Mouse (Mus musculus) spleen, adult 12 weeks (tissue): ENCODE results near the gene Nlgn1.

Source experiments
- DNase-seq: peaks from one replicate; pipeline ENCODE4 v3.0.0; 2022; ENCODE audit warnings: low spot score

Nlgn1 gene

DNA sequence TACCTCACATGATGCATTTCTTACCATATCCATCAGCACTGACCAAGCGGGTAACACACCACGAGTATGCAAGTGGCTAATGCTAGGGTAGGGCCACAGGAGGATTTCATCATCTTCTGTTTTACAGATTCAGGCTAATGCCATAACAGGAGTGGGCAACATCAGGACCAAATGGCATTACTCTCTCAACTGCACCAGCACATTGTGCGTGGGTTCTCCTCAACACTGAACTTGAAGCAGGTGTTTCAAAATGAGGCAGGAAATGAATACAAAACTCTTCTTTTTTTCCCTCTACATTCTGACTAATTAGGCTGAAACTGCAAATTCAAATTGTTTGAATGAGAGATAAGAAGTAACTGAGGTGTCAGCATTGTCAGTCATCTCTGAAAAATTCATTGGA is 518.9 kb downstream of the Nlgn1 start:
- DNase-seq, result no peak

DNA sequence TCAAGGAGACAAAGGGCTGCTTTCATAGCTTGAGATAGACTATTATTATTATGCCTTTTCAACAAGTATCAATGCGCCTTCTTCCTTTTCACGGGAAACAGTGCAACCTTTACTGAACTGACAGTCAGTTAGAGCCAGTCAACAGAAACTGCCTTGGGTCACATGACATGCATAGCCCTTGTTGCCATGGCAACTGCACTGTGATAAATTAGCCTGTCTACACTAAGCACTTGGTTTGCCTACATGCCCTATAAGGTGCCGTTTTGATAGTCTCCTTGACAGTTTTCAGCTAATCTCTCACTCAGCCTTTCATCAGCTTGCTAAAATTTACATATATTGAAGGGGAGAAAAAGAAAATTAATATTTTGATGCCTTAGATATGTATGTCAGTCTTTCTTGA is 524.7 kb downstream of the Nlgn1 start:
- DNase-seq, result no peak

DNA sequence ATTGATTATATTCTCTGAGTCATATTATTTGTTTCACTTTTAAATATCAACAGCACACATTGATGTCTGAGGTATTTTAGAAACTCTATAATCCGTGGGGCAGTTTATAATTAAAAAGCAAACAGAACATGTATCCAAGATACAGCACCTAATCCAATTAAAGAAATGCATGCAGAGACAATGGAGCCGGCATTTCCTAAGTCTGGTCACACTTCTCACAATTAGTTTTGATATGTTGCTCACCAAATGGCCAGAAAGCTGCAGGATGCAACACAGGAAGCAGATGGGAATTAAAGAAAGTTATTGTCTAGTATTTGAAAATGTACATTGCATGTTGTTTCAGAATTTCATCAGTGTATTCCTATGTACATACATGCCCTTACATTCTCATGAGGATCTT is 550.6 kb downstream of the Nlgn1 start:
- no peak for DNase-seq

DNA sequence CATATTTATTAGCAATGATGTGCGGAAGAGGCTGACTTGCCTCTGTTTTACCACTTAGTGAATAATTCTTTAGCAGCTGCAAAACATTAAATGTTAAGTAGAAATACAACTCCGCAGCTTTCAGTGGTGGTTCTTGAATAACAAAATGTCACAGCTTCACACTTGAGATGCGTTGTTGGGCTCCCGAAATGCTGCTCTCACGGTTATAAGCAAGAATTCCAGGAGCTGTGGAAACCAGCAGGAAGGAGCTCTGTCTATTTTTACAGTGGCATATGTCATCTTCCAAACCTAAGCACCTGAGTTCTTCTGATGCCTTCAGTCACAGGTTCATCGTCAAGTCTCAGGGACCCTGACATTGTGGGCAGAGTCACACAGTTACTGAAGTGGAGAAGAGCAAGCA is 556.8 kb downstream of the Nlgn1 start:
- no peak for DNase-seq

DNA sequence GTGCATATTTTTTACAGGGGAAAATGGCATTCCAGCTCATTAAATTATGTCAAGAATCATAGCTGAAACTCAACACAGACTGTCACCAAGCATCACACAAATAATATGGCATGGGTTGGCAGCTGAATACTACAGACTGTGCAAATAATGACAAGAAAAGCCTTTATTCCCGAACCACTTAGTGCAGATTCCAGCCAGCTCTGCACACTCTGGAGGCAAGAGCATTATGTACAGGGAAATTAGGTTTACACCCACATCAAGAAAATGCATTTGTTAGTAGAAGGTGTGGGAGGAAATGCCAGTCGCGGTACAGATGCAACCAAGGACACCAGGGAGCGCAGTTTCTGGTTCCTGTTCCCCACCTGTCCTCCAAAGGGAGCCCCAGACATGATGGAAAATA is 558.4 kb downstream of the Nlgn1 start:
- DNase-seq, result no peak

DNA sequence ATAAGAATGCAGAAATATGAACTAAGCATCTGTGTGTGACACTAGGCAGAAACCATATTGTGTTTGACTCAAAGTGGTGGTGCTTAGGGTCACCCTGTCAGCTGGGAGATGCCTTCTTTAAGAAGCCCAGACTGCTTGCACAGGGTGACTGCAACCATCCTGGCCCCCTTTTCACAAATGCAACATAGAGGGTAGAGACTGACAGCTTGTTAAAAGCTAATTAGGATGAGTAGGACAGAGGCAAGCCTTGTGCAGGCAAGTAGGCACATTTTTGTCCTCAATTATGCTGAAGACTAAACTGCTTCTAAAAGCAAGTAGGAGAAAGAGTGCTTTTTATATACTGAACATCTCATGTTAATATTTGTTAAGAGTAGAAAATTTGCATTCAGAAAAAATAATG is 558.8 kb downstream of the Nlgn1 start:
- DNase-seq, result no peak

DNA sequence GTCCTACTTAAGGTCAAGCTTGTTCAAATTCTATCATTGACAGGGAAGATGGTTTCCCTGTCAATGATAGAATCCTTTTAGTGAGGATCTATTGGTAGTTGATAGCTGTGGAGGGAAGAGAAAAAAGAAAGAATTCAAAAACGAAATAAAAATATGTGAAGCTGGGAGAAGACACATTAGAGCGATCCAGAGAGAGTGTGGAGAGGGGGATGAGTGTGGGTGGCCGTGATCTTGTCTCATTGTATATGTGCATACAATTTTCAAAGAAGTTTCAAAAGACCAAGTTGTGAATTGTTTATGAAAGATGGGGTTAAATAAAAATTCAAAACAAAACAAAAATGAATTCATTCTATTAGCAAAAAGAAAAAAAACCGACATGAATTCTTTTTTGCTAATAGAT is 568.6 kb downstream of the Nlgn1 start:
- DNase-seq, result no peak

DNA sequence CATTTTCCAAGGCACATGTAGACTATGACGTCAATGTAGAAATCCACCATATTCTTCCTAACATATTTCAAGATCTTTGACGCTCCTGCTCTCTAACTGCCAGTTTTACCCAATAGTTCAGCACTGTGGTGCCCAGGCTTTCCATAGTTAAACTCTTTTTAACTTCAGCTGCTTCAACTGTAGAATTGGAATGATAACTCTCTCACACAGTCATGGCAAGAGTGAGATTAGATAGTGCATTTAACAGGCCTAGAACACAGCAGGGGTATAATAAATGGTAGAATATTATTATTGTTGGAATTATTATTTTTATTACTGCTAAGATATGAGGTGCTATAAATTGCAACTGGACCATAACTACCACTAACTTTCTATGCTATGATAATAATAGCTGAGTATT is 574.4 kb downstream of the Nlgn1 start:
- DNase-seq, result no peak

DNA sequence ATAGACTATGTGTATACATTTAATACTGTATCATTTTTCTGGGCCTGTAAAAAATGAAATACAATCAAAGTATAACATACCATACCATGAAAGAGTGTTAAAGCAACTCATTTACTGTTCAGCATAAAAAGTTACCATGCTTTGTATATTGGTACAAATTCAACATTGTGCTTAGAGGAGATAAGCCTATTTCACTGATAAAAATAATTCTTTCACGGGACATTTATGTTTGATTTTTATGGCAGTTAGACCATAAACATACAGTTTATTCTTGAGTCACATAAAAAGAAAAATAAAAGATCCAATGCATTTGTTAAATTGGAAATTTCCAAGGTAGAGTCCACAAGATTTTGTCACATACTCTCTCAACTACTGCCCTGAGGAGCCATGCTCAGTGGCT is 608.1 kb downstream of the Nlgn1 start:
- no peak for DNase-seq

DNA sequence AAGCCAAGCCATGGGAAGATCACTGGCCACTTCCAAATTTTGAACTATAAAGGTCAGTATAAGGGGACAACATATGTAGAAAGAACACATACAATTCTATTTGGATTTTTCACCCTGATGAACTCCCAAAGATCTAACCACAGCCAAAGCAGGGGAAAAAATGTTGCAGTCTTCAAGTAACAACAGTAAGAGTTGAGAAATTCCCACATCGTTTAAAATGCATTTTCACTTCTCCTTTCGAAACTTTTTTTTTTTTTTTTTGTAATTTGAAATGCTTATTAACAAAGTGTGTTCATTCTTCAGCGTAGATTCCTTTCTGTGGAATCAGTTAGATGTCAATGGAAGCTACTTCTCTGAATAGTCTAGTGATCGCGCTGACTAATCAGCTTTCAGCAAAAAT is 610.8 kb downstream of the Nlgn1 start:
- no peak for DNase-seq

DNA sequence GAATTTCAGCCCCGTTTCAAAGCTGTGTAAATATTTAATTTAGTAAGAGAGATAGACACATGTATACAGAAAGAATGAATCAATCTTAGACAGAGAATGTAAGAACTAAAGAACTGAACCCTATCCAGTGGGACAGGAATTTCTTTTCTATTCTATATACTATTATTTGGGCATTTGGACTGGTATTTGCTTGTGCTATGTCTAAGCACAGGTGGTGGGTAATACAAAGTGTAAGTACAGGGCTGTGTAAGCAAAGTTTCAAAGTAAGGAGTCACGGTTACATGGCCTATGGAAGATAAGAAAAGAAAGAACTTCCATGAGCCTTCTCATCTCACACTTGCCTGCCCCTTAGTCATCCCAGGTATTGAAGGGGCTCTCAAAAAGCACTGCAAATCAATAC is 624.9 kb downstream of the Nlgn1 start:
- DNase-seq, result no peak

DNA sequence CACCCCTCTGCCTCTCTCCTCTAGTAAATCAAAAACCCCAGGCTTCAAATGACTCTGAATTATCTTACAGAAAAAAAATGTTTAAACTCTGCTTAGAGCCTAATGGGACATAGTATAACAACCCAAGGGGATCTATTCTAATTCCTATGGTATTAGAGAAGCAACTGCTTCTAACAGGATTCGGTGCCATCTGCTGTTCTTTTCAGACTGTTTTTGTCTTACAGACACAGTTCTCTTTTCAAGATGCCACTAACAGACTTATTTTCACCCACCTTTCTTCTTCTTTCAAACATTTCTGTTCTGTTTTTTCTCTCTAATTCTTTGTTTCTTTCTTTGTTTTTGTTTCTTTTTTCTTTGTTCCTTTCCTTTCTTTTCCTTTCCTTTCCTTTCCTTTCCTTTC is 635.0 kb downstream of the Nlgn1 start:
- DNase-seq, result no peak

DNA sequence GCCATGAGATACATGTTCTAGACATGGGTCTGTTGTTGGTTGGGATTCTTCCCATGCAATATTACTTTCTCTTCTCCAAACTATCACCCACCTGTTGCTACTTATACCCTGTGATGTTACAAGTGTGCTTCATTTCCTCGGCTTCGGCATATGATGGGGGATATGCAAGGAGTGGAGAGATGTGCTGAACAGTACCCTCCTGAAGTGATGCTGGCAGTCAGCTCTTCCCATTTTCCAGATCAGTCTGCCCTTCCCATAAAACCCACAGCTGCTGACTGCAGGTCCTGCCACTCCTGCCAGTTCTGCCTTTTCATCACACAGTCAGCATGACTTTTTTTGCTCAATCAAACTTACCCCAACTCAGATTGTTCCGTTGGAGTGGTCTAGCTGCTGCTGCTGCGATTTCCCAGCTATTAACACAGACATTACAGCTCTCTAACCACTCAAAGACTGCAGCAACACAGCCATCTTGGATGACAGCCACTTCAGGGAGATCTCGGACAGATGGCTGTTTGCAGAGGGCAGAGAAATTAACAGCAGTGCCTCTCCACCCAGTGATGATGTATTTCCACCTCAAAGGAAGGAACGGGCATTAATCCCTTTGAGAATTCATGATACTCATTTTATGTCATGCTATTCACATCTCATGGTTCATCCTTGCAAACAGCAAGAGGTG is 643.3 kb downstream of the Nlgn1 start:
- DNase-seq, result no peak

DNA sequence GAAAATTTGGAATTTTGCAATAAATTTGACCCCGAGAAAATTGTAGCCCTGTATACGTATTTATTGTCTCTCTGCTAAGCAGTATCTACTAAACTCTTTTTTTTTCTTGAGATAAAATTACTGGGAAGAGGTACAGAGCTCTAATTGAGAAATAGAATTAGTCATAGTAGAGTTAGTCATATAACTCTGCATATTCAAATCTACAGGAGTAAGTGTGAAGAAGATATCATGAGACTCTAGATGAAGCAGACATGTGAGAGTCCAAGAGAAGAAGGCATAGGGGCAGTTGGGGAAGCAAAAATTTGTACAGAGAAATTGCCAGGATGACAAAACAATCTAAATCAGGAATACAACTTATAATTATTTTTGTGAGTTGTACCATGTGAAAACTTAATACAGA is 648.6 kb downstream of the Nlgn1 start:
- no peak for DNase-seq

DNA sequence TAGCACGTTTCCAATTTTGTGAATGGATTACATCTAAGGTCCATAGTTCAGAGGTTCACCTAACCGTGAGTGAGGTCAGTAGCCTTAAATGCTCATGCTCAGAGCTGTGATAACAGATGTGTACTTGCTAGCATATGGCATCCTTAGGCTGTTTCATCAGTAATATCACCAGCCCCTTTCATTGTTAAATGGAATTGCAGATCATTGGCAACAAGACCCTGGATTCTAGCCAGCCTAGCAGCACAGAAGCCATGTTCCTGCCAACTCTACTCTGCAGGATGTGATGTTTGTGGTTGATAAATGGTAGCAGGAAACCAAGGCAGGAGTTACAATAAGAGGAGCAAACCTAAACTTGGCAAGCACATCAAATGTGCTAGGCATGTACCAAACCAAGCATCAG is 652.9 kb downstream of the Nlgn1 start:
- DNase-seq, result no peak

DNA sequence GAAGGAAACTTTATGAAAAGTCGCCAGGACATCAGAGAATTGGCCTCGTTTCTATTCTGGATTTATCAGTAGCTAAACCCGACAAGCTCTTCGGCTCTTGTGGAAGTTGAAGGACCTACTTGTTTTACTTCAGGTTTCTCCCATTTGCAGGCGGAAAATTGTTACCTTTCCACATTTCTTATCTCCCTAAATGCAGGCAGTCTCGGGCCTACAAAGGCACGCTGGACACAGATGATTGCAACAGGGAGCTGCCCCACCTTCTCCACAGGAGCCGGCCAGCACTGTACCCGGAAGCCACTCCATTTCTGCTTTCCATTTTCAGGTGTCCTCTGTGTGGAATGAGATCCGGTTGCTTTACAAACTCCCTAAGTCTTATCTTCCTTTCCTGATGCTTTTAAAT is 656.4 kb downstream of the Nlgn1 start:
- no peak for DNase-seq

DNA sequence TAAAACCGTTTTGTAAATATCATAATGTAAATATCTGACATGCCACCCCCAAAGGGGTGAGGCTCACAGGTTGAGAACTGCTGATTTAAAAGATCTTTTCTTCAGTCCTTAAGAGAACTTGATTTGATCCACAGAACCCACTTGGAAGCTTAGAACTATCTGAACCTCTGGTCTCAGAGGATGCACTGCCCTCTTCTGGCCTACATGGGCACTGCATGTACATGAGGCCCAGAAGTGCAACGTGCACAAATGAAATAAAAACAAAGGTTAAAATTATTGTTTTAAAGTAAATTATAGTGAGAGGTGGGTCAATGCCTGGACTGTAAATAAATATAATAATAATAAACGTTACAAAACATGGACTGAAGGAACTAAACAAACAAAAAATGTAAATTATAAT is 657.2 kb downstream of the Nlgn1 start:
- no peak for DNase-seq

DNA sequence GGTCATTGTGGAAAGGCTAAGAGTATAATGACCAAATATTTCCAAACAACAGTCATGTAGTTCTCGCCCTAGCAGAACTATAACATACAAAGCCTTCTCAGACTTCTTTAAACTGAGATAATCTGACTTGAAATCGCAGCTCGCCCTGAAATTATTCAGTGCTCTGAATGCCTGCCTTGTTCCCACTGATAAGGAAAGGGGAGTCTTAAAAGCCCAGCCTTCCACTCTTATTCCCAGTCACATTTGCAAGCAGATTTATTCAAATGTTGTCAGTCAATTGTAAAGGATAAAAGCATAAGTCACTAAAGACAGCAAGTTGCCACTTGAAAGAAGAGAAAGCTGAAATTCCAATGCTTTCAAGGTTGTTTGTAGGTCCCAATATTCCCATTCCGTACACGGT is 658.9 kb downstream of the Nlgn1 start:
- no peak for DNase-seq

DNA sequence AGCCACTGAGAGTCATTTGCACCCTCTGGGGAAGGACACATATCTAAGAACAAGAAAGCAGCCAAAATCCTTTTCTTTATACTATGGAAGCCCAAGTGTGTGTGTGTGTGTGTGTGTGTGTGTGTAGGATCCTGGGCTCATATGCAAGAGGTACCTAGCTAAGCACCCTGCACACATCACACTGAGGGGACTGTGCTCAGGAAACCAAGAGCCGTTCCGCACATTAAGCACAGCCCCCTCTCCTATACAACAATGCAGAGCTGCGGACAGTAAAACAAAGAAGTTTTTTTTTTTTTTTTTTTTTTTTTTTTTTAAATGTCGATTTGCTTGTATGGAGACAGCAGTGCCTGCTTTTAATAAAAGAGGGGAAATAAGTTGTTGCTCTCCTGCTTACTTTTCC is 659.5 kb downstream of the Nlgn1 start:
- DNase-seq, result no peak

DNA sequence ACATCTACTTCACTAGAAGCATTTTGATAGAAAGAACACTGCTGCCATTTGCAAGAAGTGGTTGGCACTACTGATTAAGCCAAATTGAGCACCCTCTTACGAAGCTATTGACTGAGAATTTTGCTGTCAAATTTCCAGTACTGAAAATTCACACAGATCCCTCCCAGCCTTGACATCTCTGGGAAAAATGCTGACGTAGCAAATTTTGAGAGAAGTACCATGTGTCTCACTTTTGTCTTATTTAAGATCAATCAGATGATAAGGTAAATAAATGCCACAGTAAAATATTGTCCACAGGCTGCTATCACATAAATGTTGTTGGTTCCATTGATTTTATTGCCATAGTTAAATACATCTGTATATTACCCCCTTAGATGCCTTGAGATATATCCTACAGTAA is 668.8 kb downstream of the Nlgn1 start:
- DNase-seq, result no peak

DNA sequence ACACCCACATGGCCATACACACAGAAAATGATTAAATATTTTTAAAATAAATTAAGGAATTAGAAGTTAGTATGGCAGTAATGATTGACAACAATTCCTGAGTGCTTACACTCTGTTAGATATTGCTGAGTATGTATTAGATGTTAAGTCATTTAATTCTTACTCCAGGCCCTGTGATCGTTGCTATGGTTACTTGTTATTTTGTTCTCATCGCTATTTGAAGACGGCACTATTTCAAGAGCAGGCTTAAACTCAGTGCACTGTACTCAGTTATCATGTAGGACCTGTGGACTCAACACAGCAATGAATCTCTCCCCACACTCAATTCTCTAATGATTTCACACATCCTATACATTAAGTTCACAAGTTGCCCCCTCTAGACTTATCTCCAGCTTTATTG is 672.0 kb downstream of the Nlgn1 start:
- DNase-seq, result no peak

DNA sequence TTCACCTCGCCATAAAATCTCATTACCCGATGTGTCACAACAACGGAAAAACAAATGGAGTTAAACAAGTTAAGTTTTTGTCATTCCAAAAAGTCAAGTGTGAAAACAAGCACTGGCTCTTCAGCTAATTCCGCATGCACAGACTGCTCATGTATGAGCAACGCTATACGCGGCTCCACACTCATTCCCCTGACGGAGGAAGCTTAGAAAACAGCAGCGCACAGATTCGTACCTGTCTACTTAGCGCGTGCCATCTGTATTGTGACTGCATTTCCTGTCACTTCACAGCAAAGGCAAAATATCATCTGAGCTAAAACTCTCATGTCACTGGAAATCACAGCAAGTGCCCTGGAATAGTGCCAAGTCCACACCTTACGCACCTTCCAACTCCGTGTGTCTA is 674.3 kb downstream of the Nlgn1 start:
- DNase-seq, result no peak

DNA sequence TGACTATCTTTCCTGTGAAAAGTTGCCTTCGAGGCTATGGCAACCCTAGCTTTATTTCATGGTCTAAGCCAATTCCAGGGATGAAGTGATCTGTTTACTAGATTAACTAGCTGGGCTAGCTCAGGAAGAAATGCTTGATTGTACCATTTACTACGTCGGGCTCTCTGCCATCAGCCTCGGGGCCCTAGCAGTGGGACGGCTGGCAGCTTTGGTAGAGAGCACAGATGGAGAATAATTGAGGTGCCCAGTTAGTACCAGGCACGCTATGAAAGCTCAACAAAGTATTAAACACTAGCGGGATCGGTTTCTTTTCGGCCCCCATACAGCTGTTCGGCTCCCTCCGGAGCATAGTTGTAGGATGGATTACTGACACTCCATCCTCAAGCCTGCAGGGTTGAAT is 675.2 kb downstream of the Nlgn1 start:
- DNase-seq, result no peak

DNA sequence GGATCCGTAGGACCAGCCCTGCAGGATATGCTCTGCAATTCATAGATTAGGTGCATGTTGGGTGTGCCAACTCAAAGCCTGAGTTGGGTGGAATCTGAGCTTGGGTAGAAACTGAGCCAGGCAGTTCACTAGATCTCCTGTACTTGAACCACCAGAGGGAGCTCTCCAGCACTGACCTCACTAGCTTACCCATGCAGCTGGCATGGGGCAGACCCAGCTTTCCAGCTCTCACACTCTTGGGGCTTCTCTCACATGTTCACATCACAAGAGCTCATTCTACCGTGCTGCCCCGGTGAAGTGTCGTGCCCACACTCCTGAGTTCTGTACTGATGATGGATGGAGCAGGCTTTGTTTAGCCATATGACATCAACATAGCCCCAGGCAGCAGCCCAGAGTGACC is 679.2 kb downstream of the Nlgn1 start:
- DNase-seq, result no peak
